Mouse (Mus musculus) hindbrain, embryonic 13.5 days (tissue): ENCODE measurements around the gene Polr1d. TPM values are rescaled to one million over a fixed set of nuclear protein-coding genes. Genes with fewer than 3 reads are reported as not detected.

Source experiments
- polyA plus RNA-seq: library from polyadenylated mRNA; unstranded; fragments of >200 nt; fragmentation: Nextera tagmentation; extraction: Ambion mirVana; gene quantifications from 2 replicates; pipeline ENCODE4 v1.2.1, GENCODE M21; 2015

Polr1d gene
- polyA plus RNA-seq, 1 experiment from 2014 or later, result 107 TPM

Other genes starting within 250 kb of the Polr1d start
- gene Rpl21, start 244.2 kb upstream of the Polr1d start, polyA plus RNA-seq, result 378 and 384 TPM in 2 replicates
- 9.0 and 11.9 TPM in 2 replicates for gene Rasl11a, start 232.0 kb upstream of the Polr1d start, polyA plus RNA-seq
- gene Gtf3a, start 128.4 kb upstream of the Polr1d start, polyA plus RNA-seq, result 99.5 and 102 TPM in 2 replicates
- 24.7 and 26.5 TPM in 2 replicates for gene Mtif3, start 113.2 kb upstream of the Polr1d start, polyA plus RNA-seq
- 4.3 and 4.7 TPM in 2 replicates for gene Lnx2, start 464 bp upstream of the Polr1d start, polyA plus RNA-seq
- gene Gsx1, start 111.6 kb downstream of the Polr1d start, polyA plus RNA-seq, result 5.8 and 7.2 TPM in 2 replicates
- gene Pdx1, start 192.9 kb downstream of the Polr1d start, polyA plus RNA-seq, result not detected in 2 replicates
- gene Cdx2, start 230.2 kb downstream of the Polr1d start, polyA plus RNA-seq, result 0.08 TPM in 1 of 2 replicates, not detected in the other
- not detected in 2 replicates for gene Urad, start 245.4 kb downstream of the Polr1d start, polyA plus RNA-seq